Mouse (Mus musculus) hindbrain, embryonic 12.5 days (tissue): ENCODE measurements around the gene Wdr95. TPM values are rescaled to one million over a fixed set of nuclear protein-coding genes. Genes with fewer than 3 reads are reported as not detected.

Source experiments
- ATAC-seq: fragments of 200-750 bp; cut with Nextera tagmentation; 2 replicates; pipeline ENCODE4 v1.8.0; 2017; ENCODE audit warnings: moderate TSS enrichment; ENCODE audit not compliant: low FRiP score
- H3K27ac ChIP-seq: fragments of 300-500 bp; sonication (generic); 2 replicates; pipeline ENCODE4 v1.5.1; 2016; ENCODE audit warnings: mild to moderate bottlenecking
- H3K27me3 ChIP-seq: fragments of 300-500 bp; sonication (generic); 2 replicates; pipeline ENCODE4 v1.6.1; 2016; ENCODE audit warnings: mild to moderate bottlenecking
- H3K36me3 ChIP-seq: fragments of 300-500 bp; sonication (generic); 2 replicates; pipeline ENCODE4 v1.6.1; 2016; ENCODE audit warnings: mild to moderate bottlenecking
- H3K4me1 ChIP-seq: fragments of 300-500 bp; sonication (generic); 2 replicates; pipeline ENCODE4 v1.6.1; 2016
- H3K4me2 ChIP-seq: fragments of 300-500 bp; sonication (generic); replicated peaks from 2 replicates; pipeline ENCODE4 v1.6.1; 2016; ENCODE audit warnings: mild to moderate bottlenecking
- H3K4me3 ChIP-seq: fragments of 300-500 bp; sonication (generic); 2 replicates; pipeline ENCODE4 v1.5.1; 2016; ENCODE audit warnings: mild to moderate bottlenecking
- H3K9ac ChIP-seq: fragments of 300-500 bp; sonication (generic); 2 replicates; pipeline ENCODE4 v1.6.1; 2016; ENCODE audit warnings: mild to moderate bottlenecking, moderate library complexity
- H3K9me3 ChIP-seq: fragments of 300-500 bp; sonication (generic); replicated peaks from 2 replicates; pipeline ENCODE4 v1.6.1; 2016; ENCODE audit warnings: mild to moderate bottlenecking
- WGBS: fragments of 180-500 bp; shearing (Covaris S2); methylation state at CpG from one replicate; pipeline ENCODE4 v1.1.7; 2016; 5-methylcytosine and 5-hydroxymethylcytosine counted together
- polyA plus RNA-seq: library from polyadenylated mRNA; unstranded; fragments of >200 nt; fragmentation: Nextera tagmentation; extraction: Ambion mirVana; gene quantifications from 2 replicates; pipeline ENCODE4 v1.2.1, GENCODE M21; 2016

The Wdr95 gene
- polyA plus RNA-seq, 1 experiment from 2014 or later, result not detected

DNA sequence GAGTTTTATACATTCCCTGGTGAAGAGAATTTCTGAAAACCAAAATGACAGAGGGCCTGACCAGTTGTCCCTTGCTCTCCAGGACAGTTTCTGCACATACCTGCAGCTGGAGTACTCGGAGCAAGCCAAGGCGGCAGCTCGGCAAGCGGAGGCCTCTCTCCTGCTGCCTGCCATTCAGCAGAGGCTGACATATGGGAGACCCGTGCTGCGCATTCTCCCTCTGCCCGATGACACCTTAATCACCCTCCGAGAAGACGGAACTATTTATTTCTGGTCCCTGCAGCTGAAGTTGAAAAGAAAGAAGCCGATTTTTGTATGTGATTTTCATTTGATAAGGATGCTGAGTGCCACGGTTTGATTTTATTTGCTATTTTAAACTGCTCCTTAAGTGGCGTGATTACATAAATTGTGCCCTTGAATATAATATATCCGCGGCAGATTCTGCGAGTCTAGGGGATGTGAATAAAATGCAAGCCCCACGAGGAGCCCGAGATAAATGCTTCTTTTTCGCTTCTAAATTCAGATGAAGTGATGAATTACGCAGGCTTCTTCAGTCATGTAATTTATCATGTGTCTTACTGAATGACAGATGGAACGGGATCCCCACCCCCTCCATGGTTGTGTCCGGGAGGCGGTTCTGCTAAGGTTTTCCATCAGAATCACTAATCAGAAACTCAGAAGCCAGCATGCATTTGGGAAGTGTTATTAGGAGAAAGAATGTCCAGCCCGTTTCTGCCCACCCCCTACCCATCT lies 24.9 kb upstream of the Wdr95 start:
- 56% methylated on average over 23 of the region's 23 CpGs for WGBS
- Histone ChIP-seq H3K9ac (no peak overlapping the region), H3K27ac (peak overlapping the region; percentile 69), H3K9me3 (no peaks in the 10 kb centered on the region), H3K27me3 (no peaks in the 10 kb centered on the region), H3K4me3 (no peak overlapping the region), H3K4me2 (peak overlapping the region; percentile 27; the same call in 1 of the 2 replicates), H3K36me3 (no peaks in the 10 kb centered on the region), H3K4me1 (peaks cover 17% of the 10 kb centered on the region; the same call in 1 of the 2 replicates)
- ATAC-seq, result no peak; the same call in 1 of the 2 replicates

DNA sequence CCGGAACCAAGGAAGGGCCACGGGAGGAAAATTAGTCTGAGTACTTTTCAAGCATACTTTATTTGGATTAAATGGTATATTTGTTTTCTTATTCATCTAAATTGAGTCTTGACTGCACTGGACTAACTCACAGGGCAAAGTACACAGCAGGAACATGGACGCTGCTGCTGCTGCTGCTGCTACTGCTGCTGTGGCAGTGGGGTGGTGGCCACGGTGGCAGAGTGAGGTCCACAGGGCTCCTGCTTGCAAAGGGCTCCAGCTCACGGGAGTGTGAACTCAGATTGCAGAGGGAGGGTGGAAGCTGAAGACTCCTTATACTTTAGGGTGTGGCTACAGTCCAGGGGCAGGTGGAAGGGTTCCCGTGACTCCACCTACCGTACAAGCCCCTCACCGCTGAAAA lies 23.5 kb upstream of the Wdr95 start:
- WGBS, result 87% methylated on average over 8 of the region's 8 CpGs
- H3K27ac ChIP-seq, result no peak overlapping the region
- H3K4me2 ChIP-seq, result no peak overlapping the region
- no peak for ATAC-seq
- H3K4me1 ChIP-seq, result peaks cover 18% of the 10 kb centered on the region
- no peaks in the 10 kb centered on the region for H3K36me3 ChIP-seq
- no peaks in the 10 kb centered on the region for H3K27me3 ChIP-seq
- H3K4me3 ChIP-seq, result no peak overlapping the region
- no peak overlapping the region for H3K9ac ChIP-seq
- no peaks in the 10 kb centered on the region for H3K9me3 ChIP-seq

DNA sequence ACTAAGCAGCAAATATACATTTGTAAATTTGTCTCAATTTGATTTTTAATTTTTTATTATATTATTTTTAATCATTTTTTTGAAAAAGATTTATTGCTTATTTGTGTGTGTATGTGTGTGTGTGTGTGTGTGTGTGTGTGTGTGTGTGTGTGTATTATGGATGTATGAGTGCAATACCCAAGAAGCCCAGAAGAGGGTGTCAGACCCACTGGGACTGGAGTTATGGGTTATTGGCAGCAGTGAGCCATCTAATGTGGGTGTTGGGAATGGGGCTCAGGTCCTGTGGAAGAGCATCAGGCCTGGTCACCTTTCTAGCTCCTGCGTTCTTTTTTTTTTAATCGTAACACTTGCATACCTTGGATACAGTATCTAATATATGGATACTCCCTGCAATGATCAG lies 22.4 kb upstream of the Wdr95 start:
- H3K9me3 ChIP-seq, result no peaks in the 10 kb centered on the region
- no peak overlapping the region for H3K4me2 ChIP-seq
- 100% methylated on average over 2 of the region's 2 CpGs for WGBS
- H3K9ac ChIP-seq, result no peak overlapping the region
- peaks cover 23% of the 10 kb centered on the region for H3K4me1 ChIP-seq
- no peak overlapping the region for H3K27ac ChIP-seq
- no peak for ATAC-seq
- no peak overlapping the region for H3K4me3 ChIP-seq
- no peaks in the 10 kb centered on the region for H3K36me3 ChIP-seq
- H3K27me3 ChIP-seq, result no peaks in the 10 kb centered on the region

DNA sequence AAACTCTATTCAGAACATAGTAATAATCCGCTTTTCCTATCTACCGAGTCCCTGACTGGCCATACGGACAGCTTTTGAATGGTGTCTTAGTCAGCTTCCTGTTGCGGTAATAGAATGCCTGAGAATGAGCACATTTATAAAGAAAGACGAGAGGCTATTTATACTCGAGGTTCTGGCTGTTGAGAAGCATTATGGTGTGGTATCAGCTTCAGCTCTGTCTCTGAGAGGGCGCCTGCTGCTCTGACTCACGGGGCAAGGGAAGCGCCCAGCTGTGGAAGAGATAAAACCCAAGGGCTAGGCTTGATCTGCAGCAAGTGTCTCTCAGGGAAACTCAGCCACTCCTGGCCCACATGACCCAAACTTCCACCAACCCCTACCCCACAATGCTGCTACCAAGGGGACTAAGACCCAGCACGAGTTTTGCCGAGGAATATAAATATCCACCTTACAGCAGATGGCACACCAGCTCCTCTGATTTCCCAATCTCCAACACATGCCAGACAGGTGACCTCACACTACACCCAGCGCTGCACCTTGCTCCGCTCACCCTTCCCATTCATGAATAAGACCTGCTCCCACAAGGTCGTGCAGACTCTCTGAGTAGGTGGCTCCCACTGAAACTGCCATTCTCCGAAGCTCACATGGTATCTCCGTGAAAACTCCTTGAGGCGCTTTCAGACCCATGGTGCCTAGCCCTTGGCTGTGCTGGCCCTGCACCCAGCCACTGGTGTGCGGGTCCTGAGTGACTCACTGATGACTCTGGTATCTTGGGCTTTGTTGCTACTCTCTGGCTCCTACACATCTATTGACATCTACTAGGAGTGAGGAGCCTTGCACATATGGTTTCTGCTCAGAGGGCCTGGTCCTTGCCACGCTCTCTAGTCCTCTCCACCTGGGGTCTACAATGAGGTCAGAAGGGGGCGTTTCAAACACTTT lies 20.1 kb upstream of the Wdr95 start:
- Histone ChIP-seq H3K4me3 (no peak overlapping the region), H3K4me1 (peaks cover 27% of the 10 kb centered on the region), H3K36me3 (no peaks in the 10 kb centered on the region), H3K9ac (no peak overlapping the region), H3K9me3 (no peaks in the 10 kb centered on the region), H3K27ac (no peak overlapping the region), H3K4me2 (no peak overlapping the region), H3K27me3 (no peaks in the 10 kb centered on the region)
- WGBS, result 85% methylated on average over 20 of the region's 20 CpGs
- ATAC-seq, result no peak

DNA sequence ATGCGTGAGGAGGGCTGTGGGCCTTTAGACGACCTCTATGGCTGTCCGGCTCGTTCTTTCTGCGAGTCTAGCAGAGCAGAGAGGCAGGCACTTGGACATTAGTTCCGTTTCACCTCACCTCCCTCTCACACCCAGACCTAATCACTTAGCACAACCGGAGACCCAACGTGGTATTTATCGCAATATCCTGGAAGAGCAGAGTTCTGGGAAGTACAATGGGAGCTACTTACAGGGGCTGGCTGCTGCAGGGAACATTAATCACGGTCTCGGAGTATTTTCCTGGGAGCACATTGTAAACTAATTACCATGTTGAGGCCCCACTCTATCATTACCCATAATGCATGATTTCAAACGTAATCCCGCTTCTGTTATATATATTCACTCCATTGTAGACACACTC lies 18.2 kb upstream of the Wdr95 start:
- H3K4me1 ChIP-seq, result peaks cover 34% of the 10 kb centered on the region
- H3K9ac ChIP-seq, result no peak overlapping the region
- no peaks in the 10 kb centered on the region for H3K9me3 ChIP-seq
- 54% methylated on average over 13 of the region's 13 CpGs for WGBS
- 0 out of 2 replicates have a peak overlapping the region, but pooled peaks have one; percentile 40 for H3K27ac ChIP-seq
- no peak overlapping the region for H3K4me2 ChIP-seq
- no peak for ATAC-seq
- no peak overlapping the region for H3K4me3 ChIP-seq
- no peaks in the 10 kb centered on the region for H3K27me3 ChIP-seq
- no peaks in the 10 kb centered on the region for H3K36me3 ChIP-seq

DNA sequence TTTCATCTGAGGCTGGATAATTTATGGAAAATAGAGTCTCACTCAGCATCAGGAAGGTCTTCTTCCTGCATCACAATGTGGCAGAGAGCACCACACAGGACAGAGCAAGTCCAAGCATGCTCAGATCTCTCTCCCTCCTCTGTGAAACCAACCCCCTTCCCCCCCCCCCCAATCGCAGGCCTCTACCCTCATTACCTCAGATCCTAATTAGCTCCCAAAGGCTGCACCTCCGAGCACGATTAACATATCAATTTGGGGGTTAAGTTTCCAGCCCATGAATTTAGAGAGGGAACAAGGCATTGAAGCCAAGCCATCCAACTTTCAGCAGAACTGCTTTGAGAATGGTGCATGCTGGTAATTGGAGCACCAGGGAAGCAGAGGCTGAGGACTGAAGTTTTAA lies 15.8 kb upstream of the Wdr95 start:
- no peaks in the 10 kb centered on the region for H3K36me3 ChIP-seq
- ATAC-seq, result no peak
- H3K4me1 ChIP-seq, result peaks cover 39% of the 10 kb centered on the region
- no peak overlapping the region for H3K27ac ChIP-seq
- 22% methylated on average over 3 of the region's 3 CpGs for WGBS
- H3K4me2 ChIP-seq, result no peak overlapping the region
- H3K27me3 ChIP-seq, result no peaks in the 10 kb centered on the region
- H3K9me3 ChIP-seq, result no peaks in the 10 kb centered on the region
- H3K9ac ChIP-seq, result no peak overlapping the region
- H3K4me3 ChIP-seq, result no peak overlapping the region

DNA sequence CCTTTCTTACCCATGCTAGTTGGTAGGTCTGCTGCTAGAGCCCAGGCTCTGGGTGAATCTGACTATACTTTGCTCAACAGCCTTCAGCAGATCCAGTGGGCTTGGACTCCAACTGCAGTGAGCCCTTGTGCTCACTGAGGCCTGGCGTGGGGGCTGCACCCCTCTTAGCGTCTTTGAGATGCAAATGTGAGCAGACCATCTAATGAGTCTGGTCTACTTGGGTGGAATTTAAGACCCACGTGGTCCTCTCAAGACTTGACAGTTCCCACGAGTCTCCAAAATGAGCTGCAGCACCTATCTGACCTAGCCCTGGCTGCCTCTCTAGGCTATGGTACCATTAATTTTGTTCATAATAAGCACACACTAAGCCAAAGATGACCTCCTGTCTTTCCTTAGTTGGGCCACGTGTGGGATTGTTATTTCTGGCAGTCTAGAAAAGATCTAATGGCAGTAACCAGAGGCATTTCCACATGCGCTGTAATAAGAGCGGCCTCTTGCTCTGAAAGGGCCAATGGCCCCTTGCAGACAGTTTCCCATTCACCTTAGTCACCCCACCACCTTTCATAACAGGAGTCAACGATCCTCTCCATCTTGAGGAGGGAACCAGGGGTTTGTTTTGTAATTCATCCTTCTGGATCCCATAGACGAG lies 14.9 kb upstream of the Wdr95 start:
- H3K4me3 ChIP-seq, result no peak overlapping the region
- 34% methylated on average over 9 of the region's 9 CpGs for WGBS
- no peaks in the 10 kb centered on the region for H3K36me3 ChIP-seq
- H3K9me3 ChIP-seq, result no peaks in the 10 kb centered on the region
- peak overlapping the region; percentile 76 for H3K27ac ChIP-seq
- H3K4me2 ChIP-seq, result peak overlapping the region; percentile 29
- ATAC-seq, result no peak
- peaks cover 46% of the 10 kb centered on the region for H3K4me1 ChIP-seq
- H3K27me3 ChIP-seq, result no peaks in the 10 kb centered on the region
- H3K9ac ChIP-seq, result no peak overlapping the region

DNA sequence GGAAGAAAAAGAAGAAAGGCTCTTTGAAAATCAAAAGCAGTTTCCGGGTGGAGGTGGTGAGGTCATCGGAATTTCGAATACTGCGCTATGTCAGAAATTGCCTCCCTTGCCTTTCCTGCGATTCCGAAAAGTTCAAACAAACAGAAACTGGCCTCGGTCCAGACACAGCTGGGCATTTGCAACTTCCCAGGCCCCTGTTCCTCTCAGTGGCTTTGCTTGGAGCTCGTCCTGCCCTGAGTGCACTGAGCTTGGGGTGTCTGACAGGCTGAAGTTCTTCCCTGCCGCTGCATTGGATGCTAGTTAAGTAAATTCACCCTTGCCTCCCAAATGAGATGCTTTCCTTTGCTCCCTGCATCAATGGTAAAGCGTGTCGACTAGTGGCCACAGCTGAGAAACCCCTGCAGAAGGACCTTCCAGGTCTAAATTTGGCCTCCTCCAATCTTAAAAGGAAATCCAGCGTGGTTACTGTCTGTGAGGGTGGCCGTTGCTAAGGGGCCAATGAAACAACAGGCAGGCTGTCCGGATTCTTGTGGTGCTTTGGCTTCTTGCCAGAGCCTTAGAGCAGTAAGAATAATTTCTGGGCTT lies 14.3 kb upstream of the Wdr95 start:
- no peak overlapping the region for H3K4me3 ChIP-seq
- WGBS, result 13% methylated on average over 14 of the region's 14 CpGs
- no peaks in the 10 kb centered on the region for H3K9me3 ChIP-seq
- H3K27ac ChIP-seq, result peak overlapping the region; percentile 76
- peaks cover 46% of the 10 kb centered on the region for H3K4me1 ChIP-seq
- peak overlapping the region; percentile 29 for H3K4me2 ChIP-seq
- H3K9ac ChIP-seq, result no peak overlapping the region
- no peaks in the 10 kb centered on the region for H3K36me3 ChIP-seq
- peak; percentile 48 for ATAC-seq
- no peaks in the 10 kb centered on the region for H3K27me3 ChIP-seq

- Histone ChIP-seq H3K9ac (no peak overlapping the region), H3K27me3 (no peaks in the 10 kb centered on the region), H3K4me3 (no peak overlapping the region), H3K9me3 (no peaks in the 10 kb centered on the region), H3K4me2 (peak overlapping the region; percentile 29; the same call in 1 of the 2 replicates), H3K36me3 (no peaks in the 10 kb centered on the region), H3K4me1 (peaks cover 44% of the 10 kb centered on the region), H3K27ac (peak overlapping the region; percentile 76)
- WGBS, result 49% methylated on average over 2 of the region's 3 CpGs
- ATAC-seq, result no peak
These were observed 13.6 kb upstream of the Wdr95 start for GRCm38 (mm10) chr5:149514890-149515289.

DNA sequence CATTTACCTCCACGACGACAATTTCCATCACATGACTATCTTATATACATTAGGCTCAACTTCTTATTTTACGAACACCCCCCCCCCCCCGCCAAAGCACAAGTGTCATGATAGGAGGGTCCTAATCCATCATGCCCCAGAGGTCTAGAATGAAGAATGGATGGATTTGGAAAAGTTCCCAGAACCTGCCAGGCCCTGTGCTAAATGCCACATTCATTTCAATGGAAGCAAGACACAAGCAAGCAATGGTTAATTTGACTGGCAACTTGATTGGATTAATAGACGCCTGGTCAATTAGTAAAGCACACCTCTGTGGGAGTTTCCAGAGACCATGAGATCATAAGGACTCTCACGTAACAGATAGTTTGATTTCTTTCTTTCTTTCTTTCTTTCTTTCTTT lies 11.4 kb upstream of the Wdr95 start:
- H3K27me3 ChIP-seq, result no peaks in the 10 kb centered on the region
- H3K4me2 ChIP-seq, result no peak overlapping the region
- no peak for ATAC-seq
- no peak overlapping the region for H3K27ac ChIP-seq
- no peaks in the 10 kb centered on the region for H3K9me3 ChIP-seq
- 70% methylated on average over 6 of the region's 6 CpGs for WGBS
- H3K36me3 ChIP-seq, result no peaks in the 10 kb centered on the region
- H3K4me1 ChIP-seq, result peaks cover 39% of the 10 kb centered on the region
- no peak overlapping the region for H3K4me3 ChIP-seq
- H3K9ac ChIP-seq, result no peak overlapping the region

- no peak for ATAC-seq
- Histone ChIP-seq H3K27ac (no peak overlapping the region), H3K9ac (no peak overlapping the region), H3K9me3 (no peaks in the 10 kb centered on the region), H3K36me3 (no peaks in the 10 kb centered on the region), H3K27me3 (peaks cover 8% of the 10 kb centered on the region; the same call in 1 of the 2 replicates), H3K4me3 (no peak overlapping the region), H3K4me2 (no peak overlapping the region), H3K4me1 (peaks cover 35% of the 10 kb centered on the region)
- WGBS, result 86% methylated on average over 5 of the region's 5 CpGs
These were observed 7.7 kb upstream of the Wdr95 start for GRCm38 (mm10) chr5:149520806-149521205.

- Histone ChIP-seq H3K27me3 (peaks cover 8% of the 10 kb centered on the region; the same call in 1 of the 2 replicates), H3K36me3 (no peaks in the 10 kb centered on the region), H3K27ac (peak overlapping the region; percentile 82), H3K4me3 (no peak overlapping the region), H3K9ac (peak overlapping the region; percentile 27; the same call in 1 of the 2 replicates), H3K4me1 (peaks cover 48% of the 10 kb centered on the region), H3K9me3 (no peaks in the 10 kb centered on the region), H3K4me2 (no peak overlapping the region)
- WGBS, result 62% methylated on average over 6 of the region's 6 CpGs
- no peak for ATAC-seq
These were observed 4.6 kb upstream of the Wdr95 start for GRCm38 (mm10) chr5:149523856-149524241.
